Mouse (Mus musculus): Measurements from ENCODE around the gene Bhmt.

Gene Bhmt

DNA sequence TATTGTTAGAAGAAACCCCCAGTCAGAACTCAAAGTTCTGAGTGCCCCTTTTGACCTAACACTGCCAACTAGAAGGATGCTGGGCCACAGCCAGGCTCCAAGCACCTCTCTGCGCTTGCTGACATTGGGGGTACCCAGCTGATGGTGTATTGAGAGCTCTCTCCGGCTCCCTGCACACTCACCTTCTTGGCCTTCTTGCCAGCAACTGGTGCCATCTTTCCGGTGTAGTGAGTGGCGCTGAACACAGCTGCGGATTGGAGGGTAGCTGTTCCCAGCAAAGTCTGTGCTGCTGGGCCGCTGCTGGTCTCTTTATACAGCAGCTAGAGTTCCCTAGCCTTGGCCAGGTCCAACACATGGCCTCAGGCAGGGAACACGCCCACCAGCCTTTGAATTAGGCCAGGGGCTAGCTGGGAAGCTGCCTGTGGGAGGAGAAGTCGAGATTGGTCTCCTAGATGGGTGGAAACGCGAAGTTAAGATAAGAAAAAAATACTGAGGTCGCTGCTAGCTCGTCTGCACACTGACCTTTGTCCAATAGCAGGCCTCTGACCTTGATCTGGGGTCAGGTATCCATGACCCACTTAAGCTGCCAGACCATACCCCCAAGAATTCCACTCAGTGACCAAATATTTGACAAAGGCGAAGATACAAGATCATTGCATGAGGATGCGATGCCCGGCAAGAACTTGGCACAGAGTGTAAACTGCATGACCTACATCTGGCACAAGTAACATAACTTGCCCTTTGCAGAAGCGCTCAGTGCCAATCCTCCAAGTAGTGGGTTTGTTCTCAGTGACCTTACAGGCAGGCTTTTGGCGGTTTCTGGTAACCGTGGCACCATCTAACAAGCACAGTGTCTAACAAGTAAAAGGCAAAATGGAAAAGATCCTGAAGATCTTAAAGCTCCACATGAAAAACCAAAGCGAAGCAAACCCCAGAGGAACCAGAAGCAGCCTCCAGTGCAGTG, at the start of gene Bhmt:
Bhmt (minus strand) TSS at position 680 of the 964 bp plus-strand sequence.
- DNase-seq (ENCODE audit: low read depth, low spot score), result no peak

DNA sequence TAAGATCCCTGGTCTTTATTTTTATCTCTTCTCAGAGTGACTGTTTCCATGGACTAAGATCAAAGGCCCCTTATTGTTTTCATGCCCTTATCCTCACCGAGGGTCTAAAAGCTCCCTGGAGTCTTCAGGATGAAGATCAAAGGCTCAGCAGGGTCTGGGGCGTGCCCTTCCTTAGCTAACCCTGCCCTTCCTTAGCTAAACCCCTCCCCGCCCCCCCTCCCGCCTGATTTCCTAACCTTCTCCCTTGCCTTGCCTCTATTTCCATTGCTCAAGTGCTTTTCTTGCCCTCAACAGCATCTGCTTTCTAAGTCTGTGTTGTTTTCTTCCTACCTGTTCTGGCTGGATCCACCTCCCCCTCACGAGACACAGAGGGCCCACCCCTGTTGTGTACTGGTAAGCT, 49.6 kb upstream of the Bhmt start:
- DNase-seq (ENCODE audit: low read depth, low spot score), result no peak

DNA sequence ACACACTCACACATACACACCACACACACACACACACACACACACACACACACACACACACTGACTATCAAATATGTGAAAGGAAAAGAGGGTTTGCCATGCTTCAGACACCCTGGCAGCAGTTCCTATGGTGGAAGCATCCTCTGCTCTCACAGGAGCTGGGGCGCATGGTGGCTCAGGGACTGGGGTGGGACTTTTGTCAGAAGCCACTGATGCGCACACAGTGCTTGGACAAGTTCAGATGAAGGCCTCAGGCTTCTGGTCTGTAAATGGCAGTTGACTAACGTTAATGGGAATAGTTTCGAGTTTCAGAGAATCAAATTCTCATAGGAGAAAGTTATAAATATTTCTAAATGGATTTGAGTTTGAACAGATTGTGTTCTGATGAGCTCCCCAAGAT, 47.5 kb upstream of the Bhmt start:
- no peak for DNase-seq (ENCODE audit: low read depth, low spot score)

DNA sequence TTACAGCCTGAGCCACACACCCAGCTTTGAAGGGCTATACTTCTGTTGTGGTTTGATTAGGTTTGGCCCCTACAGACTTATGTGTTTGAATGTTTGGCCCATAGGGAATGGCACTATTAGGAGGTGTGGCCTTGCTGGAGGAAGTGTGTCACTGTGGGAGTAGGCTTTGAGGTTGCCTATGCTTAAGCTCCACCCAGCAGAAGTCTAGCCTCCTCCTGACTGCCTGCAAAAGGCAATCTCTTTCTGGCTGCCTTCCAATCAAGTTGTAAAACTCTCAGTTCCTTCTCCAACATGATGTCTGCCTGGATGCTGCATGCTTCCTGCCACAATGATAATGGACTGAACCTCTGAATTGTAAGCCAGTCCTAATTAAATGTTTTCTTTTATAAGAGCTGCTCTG, 45.6 kb upstream of the Bhmt start:
- no peak for DNase-seq (ENCODE audit: low read depth, low spot score)

GRCm38 (mm10) chr13:93676864-93677263, 39.1 kb upstream of the Bhmt start:
- no peak for DNase-seq (ENCODE audit: low read depth, low spot score)

- no peak for DNase-seq (ENCODE audit: low read depth, low spot score)
Observed at GRCm38 (mm10) chr13:93674131-93674561, 36.4 kb upstream of the Bhmt start, which contains the start of the genes Bhmt2 and Dmgdh. Gene Bhmt2 (minus strand): TSS chr13:93674302. Gene Dmgdh (plus strand): TSS chr13:93674433.

DNA sequence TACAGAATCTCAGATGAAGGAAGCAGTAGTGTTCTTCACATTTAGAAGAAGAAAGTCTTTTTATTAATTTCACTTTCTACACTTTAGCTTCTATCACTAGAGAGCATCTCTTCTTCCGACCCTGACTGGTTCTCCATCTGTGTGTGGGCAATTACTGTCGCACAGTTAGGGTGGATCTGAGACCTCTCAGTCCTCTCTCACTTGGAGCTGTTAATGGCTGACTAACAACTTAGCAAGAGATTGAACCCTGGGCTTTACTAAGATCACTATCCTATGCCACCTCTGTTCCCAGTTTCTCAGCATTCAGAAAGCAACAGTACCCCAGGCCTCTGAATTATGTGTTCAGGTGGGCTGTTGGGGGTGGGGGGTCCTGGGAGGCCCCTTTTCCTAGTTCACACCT, 35.5 kb upstream of the Bhmt start:
- DNase-seq (ENCODE audit: low read depth, low spot score), result no peak

- no peak for DNase-seq (ENCODE audit: low read depth, low spot score)
Observed at GRCm38 (mm10) chr13:93672371-93672770, 34.6 kb upstream of the Bhmt start.

DNA sequence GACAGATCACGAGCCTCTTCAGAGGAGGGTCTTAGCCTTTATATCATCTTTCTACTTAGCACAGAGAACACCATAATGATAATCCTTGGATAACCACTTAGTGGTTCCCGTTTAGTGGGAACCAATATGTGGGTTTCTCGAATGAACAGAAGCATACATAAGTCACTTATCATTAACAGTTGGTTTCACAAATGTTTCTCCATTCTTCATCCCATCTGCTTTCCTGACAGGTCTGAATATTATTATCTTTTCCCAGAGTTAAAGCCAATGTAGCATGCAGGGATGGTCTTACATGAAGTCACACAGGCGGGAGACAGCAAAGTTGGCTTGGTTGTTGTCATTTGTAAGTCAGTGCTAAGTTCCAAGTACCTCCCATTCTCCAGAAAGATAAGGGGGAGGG, 29.8 kb upstream of the Bhmt start:
- DNase-seq (ENCODE audit: low read depth, low spot score), result no peak

DNA sequence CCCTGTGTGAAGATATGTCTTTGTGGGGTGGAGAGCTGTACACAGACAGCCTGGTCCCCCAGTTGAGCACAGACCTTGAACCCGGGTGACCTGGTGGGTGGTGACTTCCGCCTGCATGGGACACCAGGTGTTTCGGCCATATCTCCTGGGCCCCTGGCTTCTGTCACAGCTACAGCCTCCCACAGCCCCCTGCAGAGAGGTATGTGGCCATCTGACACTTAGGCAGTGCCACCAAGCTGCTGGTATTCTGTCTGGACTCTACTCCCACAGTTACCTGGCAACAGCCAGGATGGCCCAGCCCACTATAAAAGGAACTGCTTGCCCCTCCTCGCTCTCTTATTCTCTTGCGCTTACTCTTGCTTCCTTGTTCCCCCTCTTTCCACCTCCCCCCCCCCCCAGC, 20.2 kb upstream of the Bhmt start:
- DNase-seq (ENCODE audit: low read depth, low spot score), result no peak

GRCm38 (mm10) chr13:93653382-93653781, 15.6 kb upstream of the Bhmt start:
- no peak for DNase-seq (ENCODE audit: low read depth, low spot score)

DNA sequence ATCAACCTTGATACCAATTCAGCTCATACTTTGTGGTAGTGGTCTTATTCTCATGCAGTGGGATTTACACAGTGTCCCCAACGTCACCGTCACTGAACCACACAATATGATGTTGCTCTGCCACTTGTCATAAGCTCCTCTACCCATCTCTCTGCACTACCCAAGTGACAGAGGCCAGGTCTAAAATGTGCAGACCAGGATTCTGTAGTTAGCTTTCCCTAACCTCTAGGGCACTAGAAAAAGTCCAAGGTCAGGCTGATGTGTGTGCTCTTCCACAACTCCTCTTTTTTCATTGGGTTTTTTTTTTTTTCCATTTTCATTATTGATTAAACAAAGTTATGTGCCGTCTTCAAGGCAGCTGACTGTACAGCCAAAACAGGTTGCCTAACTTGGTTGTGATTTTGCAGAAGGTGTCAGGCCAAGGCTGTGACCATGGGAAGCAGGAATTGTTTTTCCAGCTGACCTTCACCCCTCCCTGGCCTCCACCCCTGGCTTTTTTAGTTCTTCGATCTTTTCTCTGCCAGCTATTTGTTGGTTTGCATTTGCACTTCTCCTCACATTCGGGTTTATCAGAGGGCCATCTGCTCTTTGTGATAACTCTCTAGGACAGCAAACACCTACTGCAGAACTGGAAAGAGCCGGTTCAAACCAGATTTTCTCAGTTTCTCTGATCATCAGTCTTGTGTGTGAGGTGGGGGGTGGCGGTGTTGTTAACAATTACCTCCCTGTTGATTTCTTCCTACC, 10.8 kb upstream of the Bhmt start:
- no peak for DNase-seq (ENCODE audit: low read depth, low spot score)

DNA sequence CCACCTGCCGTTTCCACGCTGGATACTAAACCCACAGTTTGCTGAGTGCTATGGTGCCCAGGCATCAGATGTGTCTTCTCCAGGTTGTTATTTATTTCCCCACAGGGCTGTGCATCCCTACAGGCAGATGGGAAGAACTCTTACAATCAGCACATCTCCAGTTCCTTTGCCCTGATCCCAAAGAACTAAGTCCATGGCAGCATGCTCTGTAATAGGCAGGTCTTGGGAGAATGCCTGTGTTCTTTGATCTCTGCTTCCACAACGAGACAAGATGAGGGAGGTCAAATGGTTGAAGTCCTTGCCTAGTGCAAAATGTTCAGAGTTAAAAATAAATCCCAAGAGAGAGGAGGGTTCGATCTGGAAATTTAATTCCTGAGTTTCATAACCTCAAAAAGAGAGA, 1.9 kb upstream of the Bhmt start:
- no peak for DNase-seq (ENCODE audit: low read depth, low spot score)

DNA sequence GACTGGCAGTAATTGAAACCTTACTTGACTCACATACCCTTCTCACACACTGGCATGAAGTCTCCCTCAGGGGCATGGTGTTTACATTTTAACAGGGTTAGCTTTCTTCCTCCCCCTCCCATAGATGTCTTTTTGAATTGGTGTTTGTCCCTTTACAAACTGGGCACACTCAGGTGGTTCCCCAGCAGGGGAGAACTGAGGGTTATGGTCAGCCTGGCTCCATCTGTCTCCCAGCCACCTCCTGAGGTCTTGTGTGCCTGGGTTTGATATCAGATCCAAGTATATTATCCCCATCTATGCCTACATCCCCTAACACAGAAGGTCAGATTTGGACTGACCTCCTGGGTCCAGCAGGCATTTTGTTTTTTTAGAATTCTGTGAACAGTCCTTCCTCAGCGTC, 1.2 kb downstream of the Bhmt start:
- DNase-seq (ENCODE audit: low read depth, low spot score), result no peak

GRCm38 (mm10) chr13:93632927-93633326, 4.8 kb downstream of the Bhmt start:
- DNase-seq (ENCODE audit: low read depth, low spot score), result no peak

DNA sequence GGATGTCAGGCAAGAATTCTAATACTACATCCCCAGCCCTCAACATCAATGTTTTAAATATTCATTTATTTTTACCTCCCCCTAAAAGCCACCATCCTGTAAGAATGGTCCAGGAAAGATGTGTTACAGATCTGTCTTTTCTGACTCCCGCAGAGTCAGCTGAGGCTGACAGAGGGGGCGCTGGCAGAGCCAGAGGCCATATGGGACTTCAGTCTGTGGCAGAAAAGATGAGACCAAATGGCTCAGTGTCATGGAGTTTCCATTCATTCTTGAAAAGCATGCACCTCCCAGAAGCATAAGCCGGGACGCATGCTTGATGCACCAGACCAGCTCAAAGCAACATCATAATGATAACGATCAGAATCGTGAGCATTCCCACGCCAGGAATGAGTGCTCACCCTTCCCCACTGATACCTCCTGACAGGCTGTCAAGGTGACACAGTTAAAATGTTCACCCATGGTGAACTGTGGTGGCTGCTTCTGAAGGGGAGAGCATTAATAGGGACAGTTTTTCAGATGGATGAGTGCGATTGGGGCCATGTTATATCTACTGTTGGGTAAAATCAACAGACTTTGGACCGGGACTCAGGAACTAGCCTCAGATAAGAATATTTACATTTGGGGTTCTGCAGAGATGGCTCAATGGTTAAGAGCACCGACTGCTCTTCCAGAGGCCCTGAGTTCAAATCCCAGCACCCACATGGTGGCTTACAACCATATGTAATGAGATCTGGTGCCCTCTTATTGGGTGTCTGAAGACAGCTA, 6.6 kb downstream of the Bhmt start:
- DNase-seq (ENCODE audit: low read depth, low spot score), result no peak

- DNase-seq (ENCODE audit: low read depth, low spot score), result no peak
Observed at GRCm38 (mm10) chr13:93628861-93629260, 8.9 kb downstream of the Bhmt start.

GRCm38 (mm10) chr13:93614361-93614948, 23.3 kb downstream of the Bhmt start:
- DNase-seq (ENCODE audit: low read depth, low spot score), result no peak

- no peak for DNase-seq (ENCODE audit: low read depth, low spot score)
Observed at GRCm38 (mm10) chr13:93613771-93614170, 24.0 kb downstream of the Bhmt start.

- peak; percentile 40 for DNase-seq (ENCODE audit: low read depth, low spot score)
Observed at GRCm38 (mm10) chr13:93612660-93613607, 24.8 kb downstream of the Bhmt start.
